Comparison of ENCODE assay signal across 14 mouse cellular contexts in the genomic region with DNA sequence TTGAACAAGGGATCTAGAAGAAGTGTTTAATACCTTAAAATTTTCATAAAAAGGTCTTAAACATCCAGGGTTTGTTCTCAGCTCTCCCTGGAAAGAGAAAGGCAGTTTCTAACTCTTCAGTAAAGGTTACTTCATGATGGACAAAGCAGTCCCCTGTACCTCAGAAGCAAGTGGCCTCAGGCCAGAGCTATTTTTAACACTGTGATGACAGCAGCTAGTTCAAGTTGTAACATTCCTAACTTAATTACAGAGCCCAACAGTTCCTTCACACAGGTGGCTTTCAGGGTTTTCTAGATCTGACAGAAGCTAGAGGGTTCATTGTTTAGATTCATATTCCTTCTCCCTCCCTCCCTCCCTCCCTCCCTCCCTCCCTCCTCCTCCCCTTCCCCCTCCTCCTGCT. TPM values are rescaled to one million over a fixed set of nuclear protein-coding genes. Genes with fewer than 3 reads are reported as not detected.
DNase-seq lines count a peak whose midpoint lies in the region; ATAC-seq lines count a peak whose summit lies in the region.
"Had no signal": no experiment of that assay in that cellular context is flagged by ENCODE, and none has a peak within 500 bp of the region (broad histone marks: within the 10 kb centered on the region; RNA-seq: fewer than 3 reads in every experiment).

No protein-coding gene starts in this region.

- peak; percentile 29 for DNase-seq in adrenal gland, postnatal 14 days
- DNase-seq in adrenal gland, adult 2 months = no peak
- DNase-seq in NIH3T3 (ENCODE audit: low read depth) = peak; percentile 25
- peak; percentile 35 for DNase-seq in kidney, postnatal 10 days
- no peak for DNase-seq in ovary, adult 18-20 months (ENCODE audit: low spot score)
- DNase-seq in ovary, postnatal 10 days (ENCODE audit: low spot score) = no peak
- no peak for DNase-seq in right cerebral cortex, postnatal 25 days
- DNase-seq: cerebellum, postnatal 10 days; gastrocnemius, adult 2 months; liver, postnatal 0 days had no signal

- peak overlapping the region; percentile 92 for H3K27ac ChIP-seq in heart, embryonic 12.5 days (ENCODE audit: poor library complexity, severe bottlenecking)
- H3K27ac ChIP-seq: gastrocnemius, adult 2 months; hindbrain, embryonic 13.5 days had no signal

- H3K9me3 ChIP-seq in heart, embryonic 12.5 days (replicated peaks) = 0 out of 2 replicates have a peak, but pooled peaks cover 4% of the 10 kb centered on the region
- H3K9me3 ChIP-seq: hindbrain, embryonic 13.5 days had no signal

- H3K4me3 ChIP-seq in heart, embryonic 12.5 days = no peak overlapping the region
- H3K4me3 ChIP-seq: gastrocnemius, adult 2 months; hindbrain, embryonic 13.5 days; megakaryocyte, embryonic 14.5 days; myocyte had no signal

- no peak overlapping the region for H3K9ac ChIP-seq in heart, embryonic 12.5 days
- H3K9ac ChIP-seq: hindbrain, embryonic 13.5 days; liver, postnatal 0 days had no signal

- peaks cover 45% of the 10 kb centered on the region for H3K4me1 ChIP-seq in heart, embryonic 12.5 days (replicated peaks)
- H3K4me1 ChIP-seq: megakaryocyte, embryonic 14.5 days had no signal

- peak overlapping the region; percentile 46 for H3K4me2 ChIP-seq in heart, embryonic 12.5 days
- H3K4me2 ChIP-seq: hindbrain, embryonic 13.5 days had no signal

- no peaks in the 10 kb centered on the region for H3K27me3 ChIP-seq in heart, embryonic 12.5 days (replicated peaks)
- H3K27me3 ChIP-seq: hindbrain, embryonic 13.5 days; megakaryocyte, embryonic 14.5 days had no signal

- peaks cover 3% of the 10 kb centered on the region; the same call in 1 of the 2 replicates for H3K36me3 ChIP-seq in heart, embryonic 12.5 days
- H3K36me3 ChIP-seq: hindbrain, embryonic 13.5 days had no signal

- peak; percentile 50; the same call in 1 of the 2 replicates for ATAC-seq in heart, embryonic 12.5 days (ENCODE audit: insufficient number of reproducible peaks, low FRiP score)
- ATAC-seq: liver, postnatal 0 days had no signal

RNA-seq across cellular contexts. Expression of gene Kank1, which starts 36.4 kb away (rescaled TPM):
- total RNA-seq in adrenal gland, postnatal 14 days (2021) = 22.3 and 26.1 TPM in 2 replicates
- 10 to 100 TPM; 15.8 to 20.7 TPM for total RNA-seq in adrenal gland, adult 2 months (2021)
- 13.1 and 15.2 TPM in 2 replicates for polyA plus RNA-seq in adrenal gland, adult 2 months (2012; rRNA removed)
- 81.5 and 82.8 TPM in 2 replicates for polyA plus RNA-seq in heart, embryonic 12.5 days (2016; fragmentation: Nextera tagmentation; extraction: Ambion mirVana)

Comparison
In these comparisons a context has a peak if more than half of its experiments do, and no peak if none do; other contexts are left out.
1. DNase-seq: peak in adrenal gland, postnatal 14 days (single experiment), NIH3T3 (single experiment) and kidney, postnatal 10 days (single experiment); none in adrenal gland, adult 2 months (single experiment), ovary, adult 18-20 months (single experiment), ovary, postnatal 10 days (single experiment) and right cerebral cortex, postnatal 25 days (single experiment).